Mouse (Mus musculus) retina, adult 2 months (tissue): ENCODE measurements at regions not wholly inside any gene's neighbourhood (a gene's known extent, or its start where the extent isn't known, plus 50 kb on each side); places are given as distances from the start of the nearest gene placed in this dataset.

Experiments
- DNase-seq: peaks from one replicate; pipeline ENCODE4 v3.0.0-alpha.2; 2012; ENCODE audit warnings: low read depth, low spot score

DNA sequence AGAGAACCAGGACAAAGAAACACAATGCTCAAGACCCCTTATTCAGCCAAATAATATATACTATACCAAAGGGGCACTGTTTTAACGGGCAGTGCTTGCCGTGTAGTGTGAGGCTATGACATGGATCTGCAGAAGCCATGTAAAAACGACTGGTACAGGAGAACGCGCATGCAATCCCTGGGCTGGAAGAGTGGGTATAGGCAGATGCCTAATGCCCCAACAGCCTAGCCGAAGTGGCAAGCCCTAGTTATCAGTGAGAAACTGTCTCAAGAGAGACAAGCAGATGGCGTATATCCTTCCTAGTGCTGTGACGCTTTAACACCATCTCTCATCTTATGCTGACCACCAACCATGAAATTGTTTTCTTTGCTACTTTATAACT lies 262.8 kb downstream of the Ankrd50 start:
- DNase-seq: no peak

DNA sequence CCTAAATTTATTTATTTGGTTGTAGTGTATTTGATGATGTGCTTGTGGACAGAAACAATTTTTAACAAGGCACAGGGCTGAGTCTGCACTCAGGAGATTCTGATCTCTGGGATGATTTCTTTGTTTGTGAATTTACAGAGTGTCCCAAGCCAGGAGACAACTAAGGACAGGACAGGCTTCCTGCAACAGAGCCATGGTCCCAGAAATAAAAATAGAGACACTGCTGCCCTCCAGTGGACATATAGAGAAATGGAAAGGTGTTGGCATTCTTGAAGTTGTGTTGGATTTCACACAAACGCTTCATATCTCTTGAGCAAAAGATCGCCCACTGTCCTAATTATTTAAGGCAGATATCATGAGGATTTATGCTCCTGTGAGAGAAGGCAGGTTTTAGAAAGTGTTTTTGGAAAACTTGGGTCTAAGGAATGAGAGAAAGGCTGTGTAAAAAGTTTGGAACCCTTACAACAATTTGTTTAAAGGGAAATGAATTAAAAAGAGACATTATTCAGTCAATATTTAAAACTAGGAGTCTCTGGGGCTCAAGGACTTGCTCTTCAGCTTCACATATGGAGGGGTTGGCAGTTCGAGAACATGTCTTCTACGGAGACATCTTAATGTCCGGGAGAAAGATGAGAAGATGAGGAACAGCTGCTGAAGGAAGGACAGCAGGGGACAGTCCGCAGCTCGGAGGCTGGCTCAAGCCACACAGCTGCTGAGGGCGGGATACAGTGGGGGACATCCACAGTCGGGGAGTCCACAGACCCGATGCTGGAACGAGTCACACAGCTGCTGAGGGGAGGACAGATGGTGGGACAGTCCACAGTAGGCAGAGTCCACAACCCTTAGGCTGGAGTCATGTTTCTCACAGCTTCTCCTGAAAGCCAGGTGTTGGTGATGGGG lies 263.5 kb downstream of the Ankrd50 start:
- DNase-seq: peak; percentile 23

DNA sequence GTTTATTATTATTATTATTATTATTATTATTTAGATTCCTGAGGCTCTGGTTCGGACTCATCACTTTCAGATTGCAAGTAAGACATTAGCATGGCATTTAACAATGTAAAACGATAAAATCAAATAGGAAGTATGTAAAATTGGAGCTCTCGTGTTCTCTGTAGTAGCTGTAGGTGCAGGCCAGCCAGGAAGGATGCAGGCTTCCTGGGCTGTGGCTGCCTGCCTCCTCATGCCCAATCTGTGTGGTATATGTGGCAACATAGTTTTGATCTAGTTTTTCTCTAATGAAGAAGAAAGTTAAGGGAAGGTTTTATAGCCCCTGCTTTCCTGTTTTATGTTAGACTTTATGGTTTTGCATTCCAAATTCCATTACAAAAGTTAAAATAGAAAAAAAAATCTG lies 275.6 kb downstream of the Ankrd50 start:
- DNase-seq: no peak

DNA sequence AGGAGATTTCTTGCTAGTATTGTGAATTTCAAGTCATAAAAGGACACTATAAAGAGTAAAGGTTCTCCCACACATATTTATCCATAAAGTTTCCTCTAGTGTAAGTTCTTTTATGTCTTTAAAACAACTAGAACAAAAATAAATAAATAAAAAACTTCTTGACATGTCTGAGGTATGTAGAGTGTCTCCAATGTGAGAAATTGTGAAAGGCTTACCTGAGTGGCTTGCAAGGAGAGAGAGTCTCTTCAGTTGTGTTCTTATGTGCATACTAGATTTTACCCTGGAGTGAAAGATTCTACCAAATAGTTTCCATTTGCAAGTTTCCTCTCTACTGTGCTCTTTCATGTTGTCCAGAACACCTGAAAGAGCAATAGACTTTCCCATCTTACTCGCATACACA lies 276.8 kb downstream of the Ankrd50 start:
- DNase-seq: no peak

DNA sequence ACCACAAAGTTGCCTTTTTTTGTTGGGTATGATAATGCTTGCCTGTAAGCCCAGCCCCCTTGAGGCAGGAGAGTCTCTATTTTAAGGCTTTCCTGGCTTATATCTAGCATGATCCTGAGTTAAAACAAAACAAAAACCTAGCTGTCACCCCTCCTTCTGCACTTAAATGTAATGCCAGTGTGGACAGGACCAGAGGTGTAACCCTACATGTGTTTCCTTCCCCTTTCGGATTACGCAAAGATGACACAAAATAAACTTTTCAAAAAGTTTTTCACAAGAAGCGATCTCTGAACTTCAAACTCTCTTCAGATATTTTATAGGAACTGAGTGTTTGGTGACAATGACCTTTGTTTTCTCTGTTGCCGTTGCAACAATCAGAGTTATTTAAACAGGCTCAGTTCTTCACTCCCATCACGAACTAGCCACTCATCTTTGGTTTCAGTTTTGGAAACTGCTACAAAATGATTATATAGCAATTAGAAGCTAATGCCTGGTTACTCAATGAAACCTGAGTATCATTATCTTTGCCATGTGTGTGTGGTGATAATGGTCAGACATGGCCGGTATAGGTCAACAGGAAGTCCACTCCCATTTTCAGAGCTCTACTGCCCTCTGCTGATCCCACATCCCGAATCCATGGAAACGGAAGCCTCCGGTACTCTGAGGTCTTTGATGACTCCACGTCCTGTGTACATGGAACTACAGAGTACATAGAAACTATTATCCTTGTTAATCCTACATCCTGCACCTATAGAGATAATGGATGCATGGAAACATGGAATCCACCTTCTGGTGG lies 282.6 kb downstream of the Ankrd50 start:
- no peak for DNase-seq

DNA sequence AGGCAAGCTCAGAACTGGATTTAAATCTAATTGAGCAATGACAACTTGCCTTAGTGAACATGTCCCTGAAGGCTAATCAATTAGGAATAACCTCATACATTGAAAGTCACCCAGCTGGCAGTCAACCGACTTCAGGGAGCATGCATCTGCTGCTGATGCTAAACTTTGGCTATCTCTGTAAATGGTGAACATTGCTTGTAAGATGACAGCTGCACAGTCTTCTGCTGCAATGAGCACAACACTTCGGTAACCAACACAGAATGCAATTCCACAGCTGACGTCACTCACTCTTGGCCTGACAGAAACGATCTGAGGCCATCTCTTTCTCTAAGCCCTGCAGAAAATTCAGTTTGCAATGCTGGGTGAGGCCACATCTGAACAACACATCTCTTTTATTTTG lies 290.6 kb downstream of the Ankrd50 start:
- DNase-seq: no peak

DNA sequence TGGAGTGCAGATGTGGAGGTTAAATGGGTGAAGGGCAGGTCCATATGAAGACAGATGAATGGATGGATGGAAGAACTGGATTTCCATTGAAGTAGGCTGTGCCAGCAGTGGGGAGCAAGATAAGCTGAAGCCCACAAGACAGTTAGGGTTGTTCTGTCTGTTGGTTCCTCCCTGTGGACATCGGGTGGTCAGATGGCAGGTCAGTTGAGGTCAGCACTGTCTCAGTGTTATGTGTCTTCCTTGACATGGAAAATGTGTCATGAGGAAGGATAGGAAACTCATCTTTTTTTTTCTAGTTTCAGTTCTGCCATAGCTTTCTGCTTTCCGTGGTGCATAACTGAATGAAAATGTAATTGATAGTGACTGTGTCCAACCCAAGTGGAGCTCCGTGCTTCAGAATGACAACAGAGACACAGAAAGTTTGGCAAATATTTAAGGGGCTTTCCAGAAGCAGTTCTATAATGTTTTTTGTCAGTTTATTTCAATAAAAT lies 297.2 kb downstream of the Ankrd50 start:
- DNase-seq: no peak

DNA sequence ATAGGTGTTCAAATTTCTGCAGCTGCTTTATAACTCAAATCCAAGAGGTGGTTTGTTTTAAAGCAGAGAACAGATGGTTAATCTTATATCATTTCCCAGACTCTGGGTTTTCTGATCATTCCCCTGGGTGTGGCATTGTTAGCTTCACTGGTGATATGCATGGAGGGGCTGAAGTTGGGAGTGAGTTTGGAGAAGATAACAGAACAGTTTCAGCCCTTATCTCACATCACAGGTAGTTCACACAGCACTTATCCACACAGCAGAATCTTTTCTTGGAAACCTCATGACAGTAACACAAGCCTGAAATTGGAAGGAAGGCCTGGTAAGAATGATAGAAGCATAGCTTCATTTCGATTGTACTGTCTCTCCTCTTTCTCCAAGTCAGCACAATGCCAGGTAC lies 298.1 kb downstream of the Ankrd50 start:
- no peak for DNase-seq

DNA sequence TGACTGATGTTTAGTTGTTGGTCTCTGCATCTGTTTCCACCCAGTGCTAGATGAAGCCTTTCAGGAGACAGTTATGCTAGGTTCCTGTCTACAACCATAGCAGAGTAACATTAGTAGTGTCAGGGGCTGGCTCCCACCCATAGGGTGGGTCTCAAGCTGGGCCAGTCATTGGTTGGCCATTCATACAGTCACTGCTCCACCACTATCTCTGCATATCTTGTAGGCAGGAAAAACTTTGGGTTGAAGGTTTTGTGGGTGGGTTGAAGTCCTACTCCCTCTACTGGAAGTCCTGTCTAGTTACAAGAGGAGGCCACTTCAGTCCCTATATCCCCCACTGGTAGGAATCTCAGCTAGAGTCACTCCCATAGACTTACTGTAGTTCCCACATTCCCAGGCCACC lies 306.3 kb downstream of the Ankrd50 start:
- no peak for DNase-seq

DNA sequence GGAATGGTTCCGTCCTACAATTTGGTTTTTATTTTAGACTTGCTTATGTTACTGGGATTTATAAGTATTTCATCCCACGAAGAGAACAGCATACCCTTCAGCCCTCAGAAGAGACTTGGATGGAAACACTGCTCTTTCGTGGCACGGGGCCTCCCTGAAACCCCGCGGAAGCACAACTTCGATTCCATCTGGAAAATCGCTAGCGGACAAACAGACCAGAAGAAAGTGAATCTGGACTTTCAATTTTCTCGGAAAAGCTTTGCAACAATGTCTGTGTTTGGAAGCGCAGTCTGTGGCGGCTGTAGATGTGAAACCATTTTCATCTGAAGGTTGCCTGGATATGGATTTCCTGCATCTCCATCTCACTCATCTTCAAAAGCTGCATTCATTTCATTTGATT lies 308.7 kb downstream of the Ankrd50 start:
- no peak for DNase-seq

DNA sequence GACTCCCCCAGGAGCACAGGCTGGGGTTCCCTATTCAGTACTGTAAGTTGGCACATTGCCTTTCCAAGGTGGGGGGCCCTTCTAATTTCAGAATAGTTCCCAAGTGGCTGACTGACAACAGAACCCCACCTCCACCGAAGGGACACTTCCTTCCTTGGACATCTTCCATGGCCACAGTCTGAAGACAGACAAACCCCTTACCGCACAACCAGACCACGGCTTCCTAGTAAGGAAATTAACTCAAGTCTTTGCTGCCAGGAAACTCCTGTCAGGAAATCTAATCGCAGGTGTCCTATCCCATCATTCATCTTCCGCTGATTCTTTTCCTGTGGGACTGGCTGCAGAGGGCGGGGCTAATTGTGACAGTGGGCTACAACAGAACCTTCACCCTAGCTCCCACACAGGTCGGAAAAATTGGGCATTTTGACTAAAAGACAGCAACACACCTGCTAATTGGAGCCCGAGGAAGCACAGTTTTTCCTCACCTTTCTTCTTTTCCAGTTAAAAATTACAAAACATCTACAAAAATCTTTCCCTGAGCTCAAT lies 309.8 kb downstream of the Ankrd50 start:
- DNase-seq: no peak

DNA sequence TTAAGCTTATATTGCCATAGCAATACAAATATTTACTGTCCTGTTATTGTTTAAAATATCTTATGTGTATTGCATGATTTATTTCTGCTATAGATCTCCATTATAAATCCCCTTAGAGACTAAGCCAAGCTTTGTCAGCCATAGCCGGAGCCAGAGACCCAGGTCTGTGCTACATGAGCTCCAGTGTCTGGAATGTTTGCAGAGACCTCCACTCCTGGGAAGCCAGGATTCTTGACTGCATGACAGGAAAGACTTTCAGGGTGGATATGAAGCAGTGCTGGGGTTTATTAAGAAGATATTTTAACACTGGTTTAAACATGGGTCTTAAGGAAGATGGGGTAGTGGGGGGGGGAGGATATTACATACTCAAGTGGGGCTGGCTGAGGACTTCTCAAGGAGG lies 332.2 kb downstream of the Ankrd50 start:
- DNase-seq: no peak

DNA sequence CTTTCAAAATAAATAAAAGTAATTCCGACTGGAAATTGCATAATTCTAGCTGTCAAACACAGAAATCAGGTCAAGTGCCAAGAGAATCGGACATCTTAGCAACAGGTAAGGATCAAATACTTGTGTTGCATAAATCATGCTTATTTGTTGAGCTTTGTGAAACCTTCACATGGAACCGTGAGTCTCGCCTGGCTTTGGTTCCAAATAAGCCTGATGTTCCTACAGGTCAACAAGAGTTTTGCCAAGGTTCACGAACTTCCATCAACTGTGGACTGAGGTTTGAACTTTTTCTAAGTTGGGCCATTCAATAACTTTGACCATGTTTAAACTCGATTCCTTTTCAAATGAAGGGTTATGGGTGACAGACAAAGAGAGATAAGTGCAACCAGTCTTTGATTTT lies 332.8 kb downstream of the Ankrd50 start:
- no peak for DNase-seq

DNA sequence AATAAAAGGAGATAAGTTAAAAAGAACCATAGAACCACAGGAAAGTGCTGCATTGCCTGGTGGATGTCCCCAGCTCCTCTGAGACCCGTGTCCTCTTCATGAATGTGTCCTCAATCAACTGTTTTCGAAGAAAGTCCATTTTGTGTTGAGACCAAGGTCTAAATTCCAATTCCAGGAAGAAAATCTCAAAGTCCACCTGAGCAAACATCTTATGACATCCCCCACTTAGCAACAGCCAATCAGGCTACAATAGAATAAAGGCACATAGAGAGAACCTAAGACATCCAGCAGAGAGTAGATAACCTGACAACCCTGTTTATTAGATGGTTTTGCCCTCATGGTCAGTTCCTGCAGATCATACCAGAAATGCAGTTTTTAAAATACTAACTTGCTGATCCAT lies 338.0 kb downstream of the Ankrd50 start:
- no peak for DNase-seq

DNA sequence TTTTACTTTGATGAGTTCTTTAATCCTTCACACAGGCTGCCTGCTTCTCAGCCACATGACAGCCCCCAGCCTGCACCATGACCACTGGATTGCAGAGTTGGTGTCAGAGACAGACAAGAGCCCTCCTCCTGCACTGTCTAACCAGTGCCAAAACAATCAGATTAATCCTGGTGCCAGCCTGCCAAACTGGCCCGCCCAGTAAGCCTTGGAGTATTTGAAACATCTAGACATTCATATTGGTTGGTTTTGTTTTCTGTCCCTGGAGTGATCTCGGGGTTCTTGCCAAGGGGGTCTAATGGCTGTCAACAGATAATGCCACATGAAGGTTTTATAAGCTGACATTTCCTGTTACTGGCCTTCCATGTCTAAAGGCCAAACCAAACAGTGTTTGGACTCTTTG lies 339.2 kb downstream of the Ankrd50 start:
- DNase-seq: no peak

DNA sequence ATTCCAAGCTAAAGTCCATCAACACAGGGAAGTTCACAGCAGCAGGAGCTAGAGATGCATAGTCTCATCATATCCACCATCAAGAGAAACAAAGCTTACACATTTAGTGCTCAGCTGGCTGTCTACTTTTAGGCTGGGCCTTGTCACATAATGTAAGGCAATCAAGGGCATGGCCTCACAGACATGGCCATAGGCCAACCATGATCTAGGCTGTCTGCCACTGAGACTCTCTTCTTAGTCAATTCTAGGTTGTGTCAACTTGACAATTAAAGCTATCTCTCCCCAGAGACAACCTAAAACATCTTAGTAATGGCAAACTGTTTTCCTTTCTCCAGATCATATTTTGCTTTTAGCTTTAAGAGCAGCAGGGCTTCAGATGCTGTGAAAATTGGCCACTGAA lies 340.0 kb downstream of the Ankrd50 start:
- DNase-seq: no peak

DNA sequence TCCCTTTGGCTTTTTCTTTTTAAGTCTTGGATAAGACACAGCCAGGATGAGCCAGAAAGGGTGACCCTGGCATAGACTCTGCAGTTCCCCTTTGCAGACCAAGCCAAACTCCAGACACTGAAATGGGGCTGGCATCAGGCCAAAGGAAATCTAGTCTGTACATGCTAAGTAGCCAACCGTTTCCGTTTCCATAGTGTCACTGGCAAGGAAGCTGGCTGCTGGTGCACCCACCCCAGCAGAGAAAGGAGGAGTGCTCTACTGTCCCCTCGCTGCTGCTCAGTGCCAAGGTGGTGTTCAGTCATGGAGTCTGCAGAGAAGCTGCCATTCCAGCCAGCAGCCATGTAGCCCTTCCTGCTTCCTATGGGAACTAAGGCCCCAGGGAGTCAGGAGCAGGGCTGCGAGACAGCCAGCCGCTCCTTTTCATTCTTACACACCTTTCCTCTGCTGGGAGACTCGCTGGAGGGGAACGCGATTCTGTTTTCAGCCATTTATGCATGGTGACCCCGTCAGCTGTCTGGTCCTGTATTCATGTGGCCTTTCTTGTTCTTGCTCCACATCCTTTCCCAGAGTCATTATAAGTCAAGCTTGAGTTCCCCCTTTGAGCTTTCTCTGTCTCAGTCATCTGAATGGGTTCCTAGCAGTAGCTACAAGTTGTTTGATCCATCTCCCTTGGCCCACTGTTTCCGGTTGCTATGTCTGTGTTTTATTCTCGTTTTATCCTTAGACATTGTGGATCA lies 341.3 kb downstream of the Ankrd50 start:
- DNase-seq: no peak

DNA sequence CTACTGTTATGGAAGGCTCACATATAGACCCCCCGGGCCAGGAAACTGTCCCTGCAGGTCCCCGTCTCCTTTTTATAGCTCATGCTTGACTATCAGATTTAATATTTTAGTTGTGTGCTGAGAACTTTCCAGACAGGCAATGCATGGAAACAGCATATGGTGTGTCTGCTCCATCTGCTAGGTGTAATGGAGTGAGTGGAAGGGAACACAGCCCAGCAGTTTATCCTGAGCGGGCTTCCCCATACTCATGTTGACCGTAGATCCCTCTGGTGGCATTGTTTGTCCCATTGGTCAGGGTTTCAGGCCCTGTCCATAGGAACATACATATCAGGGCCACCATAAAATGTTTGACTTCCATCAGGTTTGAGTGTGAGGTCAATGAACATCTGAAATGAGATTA lies 345.3 kb downstream of the Ankrd50 start:
- DNase-seq: no peak

DNA sequence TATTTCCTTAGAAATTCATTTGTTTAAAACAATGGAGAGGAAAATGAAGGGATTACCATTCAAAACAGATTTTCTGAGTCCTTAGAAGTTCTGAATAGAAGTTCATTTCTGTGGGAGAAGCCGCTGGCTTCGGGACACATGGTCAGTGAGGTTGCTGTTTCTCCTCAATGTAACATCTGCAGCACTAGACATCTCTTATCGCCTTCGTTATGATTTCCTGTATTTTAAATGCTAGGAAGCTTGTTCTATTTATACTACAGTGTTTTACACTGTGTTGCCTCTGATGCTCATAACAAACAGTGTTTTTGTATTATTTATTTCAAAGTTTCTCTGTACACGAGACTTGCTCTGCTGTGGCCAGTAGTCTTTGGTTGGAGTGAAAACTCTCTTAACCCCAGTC lies 346.6 kb downstream of the Ankrd50 start:
- no peak for DNase-seq

DNA sequence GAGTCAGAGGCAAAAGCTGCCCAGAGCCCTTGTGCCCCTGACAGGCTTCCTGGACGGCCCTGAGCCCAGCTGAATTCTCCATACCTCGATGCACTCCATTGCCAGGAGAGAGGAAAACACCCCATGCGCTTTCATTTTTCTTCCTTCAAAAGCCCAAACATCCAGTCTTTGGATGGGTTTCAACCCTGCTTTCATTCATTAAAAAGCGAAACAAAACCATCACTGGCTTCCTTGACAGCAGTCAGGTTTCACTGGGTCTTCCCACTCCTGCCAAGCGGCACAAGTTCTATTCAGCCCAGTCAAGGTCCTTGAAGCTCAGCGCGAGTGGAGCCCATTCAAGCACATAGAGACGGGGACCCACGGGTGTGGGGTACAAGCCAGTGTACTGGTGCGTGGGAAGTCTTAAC lies 348.8 kb downstream of the Ankrd50 start:
- DNase-seq: no peak

DNA sequence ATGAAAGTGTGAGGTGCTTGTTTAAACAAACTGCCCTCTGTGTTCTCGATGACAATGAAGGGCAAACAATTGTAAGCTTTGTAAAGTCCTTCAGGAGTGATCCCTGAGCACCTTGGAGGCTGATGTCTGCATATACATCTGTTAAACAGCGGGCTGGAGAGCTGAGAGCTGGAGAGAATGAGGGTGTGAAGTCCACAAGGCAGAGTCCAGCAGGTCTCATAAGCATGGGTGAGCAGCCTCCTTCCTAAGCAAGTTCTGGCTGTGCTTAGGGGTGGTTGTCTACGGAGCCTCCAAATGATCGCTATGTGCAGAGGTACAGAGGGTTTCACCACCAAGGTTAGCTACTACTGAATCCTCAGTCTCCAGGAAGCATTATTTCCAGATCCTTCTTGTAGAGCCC lies 350.2 kb downstream of the Ankrd50 start:
- DNase-seq: no peak

DNA sequence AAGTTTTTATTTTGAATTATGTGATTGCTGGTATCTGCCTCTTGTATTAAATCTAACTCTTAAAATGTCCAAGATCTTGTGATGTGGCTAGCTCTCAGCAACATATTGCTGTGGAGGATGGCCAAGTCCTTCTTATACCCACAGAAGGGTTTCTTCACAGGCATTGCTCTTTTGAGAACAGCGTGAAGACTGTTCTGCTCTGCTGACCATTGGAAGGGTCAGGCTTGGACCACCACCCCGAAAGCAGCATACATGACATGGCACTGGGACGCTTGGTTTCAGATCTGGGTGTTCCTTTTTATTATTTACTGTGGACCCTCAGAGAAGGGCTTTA lies 352.8 kb downstream of the Ankrd50 start:
- DNase-seq: no peak
